Mouse (Mus musculus): ENCODE data around the gene Bcas1. TPM values are rescaled to one million over a fixed set of nuclear protein-coding genes. Genes with fewer than 3 reads are reported as not detected.

The Bcas1 gene
- polyA plus RNA-seq, 1 experiment from 2014 or later = 20.0 TPM

GRCm38 (mm10) chr2:170331870-170332269 lies 95.8 kb downstream of the Bcas1 start:
- Histone ChIP-seq H3K4me1 (ENCODE audit: control insufficient read depth, insufficient read depth, low read depth, low read length) (no peaks in the 10 kb centered on the region), H3K4me2 (ENCODE audit: low read length) (no peak overlapping the region), H3K9ac (ENCODE audit: low read depth, low read length) (no peak overlapping the region), H3K27ac (ENCODE audit: low read depth, low read length) (no peak overlapping the region), H3K36me3 (ENCODE audit: control insufficient read depth, insufficient read depth, low read length) (no peaks in the 10 kb centered on the region), H3K4me3 (ENCODE audit: low read length) (no peak overlapping the region), H3K9me3 (ENCODE audit: control insufficient read depth, low read length) (no peaks in the 10 kb centered on the region), H3K27me3 (replicated peaks; ENCODE audit: control insufficient read depth, insufficient read depth, low read length) (no peaks in the 10 kb centered on the region)
- ATAC-seq = no peak
- 76% methylated on average over 2 of the region's 2 CpGs for WGBS

DNA sequence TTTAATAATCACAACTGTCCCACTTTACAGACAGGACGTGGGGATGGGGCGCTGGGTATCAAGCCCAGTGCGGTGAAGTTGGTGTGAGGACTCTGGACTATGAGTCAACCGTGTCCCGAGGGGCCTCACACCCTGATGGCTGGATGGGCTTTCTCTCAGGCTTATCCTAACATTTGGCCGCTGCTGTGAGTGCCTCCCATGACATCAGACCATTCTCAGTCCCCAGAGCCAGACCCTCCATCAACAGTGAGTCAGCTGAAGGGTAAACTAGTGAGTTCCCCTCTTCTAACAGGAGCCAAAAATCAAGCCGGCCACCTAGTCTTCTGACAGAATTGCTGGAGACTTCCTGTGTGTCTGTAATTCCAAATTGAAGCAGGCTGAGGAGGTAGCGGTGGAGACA lies 97.2 kb downstream of the Bcas1 start:
- Histone ChIP-seq H3K4me2 (ENCODE audit: low read length) (no peak overlapping the region), H3K4me1 (ENCODE audit: control insufficient read depth, insufficient read depth, low read depth, low read length) (no peaks in the 10 kb centered on the region), H3K4me3 (ENCODE audit: low read length) (no peak overlapping the region), H3K9me3 (ENCODE audit: control insufficient read depth, low read length) (no peaks in the 10 kb centered on the region), H3K36me3 (ENCODE audit: control insufficient read depth, insufficient read depth, low read length) (no peaks in the 10 kb centered on the region), H3K27me3 (replicated peaks; ENCODE audit: control insufficient read depth, insufficient read depth, low read length) (no peaks in the 10 kb centered on the region), H3K9ac (ENCODE audit: low read depth, low read length) (no peak overlapping the region), H3K27ac (ENCODE audit: low read depth, low read length) (no peak overlapping the region)
- WGBS = 84% methylated on average over 8 of the region's 8 CpGs
- no peak for ATAC-seq

DNA sequence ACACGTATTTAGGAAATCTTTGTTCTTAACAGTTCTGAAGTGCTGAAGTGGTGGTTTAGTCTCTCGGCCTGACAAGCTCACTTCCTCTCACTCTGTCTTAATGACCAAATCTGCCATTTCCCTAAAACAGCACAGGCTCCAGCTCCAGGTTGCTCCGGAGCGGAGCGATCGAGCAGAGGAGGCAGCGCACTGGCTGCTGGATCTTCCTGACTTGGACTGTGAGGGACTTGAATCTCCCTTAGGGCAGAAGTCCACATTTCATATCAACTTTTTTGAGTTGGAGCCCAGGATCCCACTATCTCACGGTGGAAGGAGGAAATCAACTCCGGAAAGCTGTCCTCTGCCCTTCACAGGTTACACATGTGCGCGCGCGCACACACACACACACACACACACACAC lies 97.7 kb downstream of the Bcas1 start:
- H3K4me1 ChIP-seq (ENCODE audit: control insufficient read depth, insufficient read depth, low read depth, low read length) = no peaks in the 10 kb centered on the region
- H3K9me3 ChIP-seq (ENCODE audit: control insufficient read depth, low read length) = no peaks in the 10 kb centered on the region
- H3K4me2 ChIP-seq (ENCODE audit: low read length) = no peak overlapping the region
- WGBS = 89% methylated on average over 13 of the region's 13 CpGs
- H3K27ac ChIP-seq (ENCODE audit: low read depth, low read length) = no peak overlapping the region
- no peak for ATAC-seq
- no peak overlapping the region for H3K9ac ChIP-seq (ENCODE audit: low read depth, low read length)
- no peak overlapping the region for H3K4me3 ChIP-seq (ENCODE audit: low read length)
- no peaks in the 10 kb centered on the region for H3K27me3 ChIP-seq (replicated peaks; ENCODE audit: control insufficient read depth, insufficient read depth, low read length)
- no peaks in the 10 kb centered on the region for H3K36me3 ChIP-seq (ENCODE audit: control insufficient read depth, insufficient read depth, low read length)

DNA sequence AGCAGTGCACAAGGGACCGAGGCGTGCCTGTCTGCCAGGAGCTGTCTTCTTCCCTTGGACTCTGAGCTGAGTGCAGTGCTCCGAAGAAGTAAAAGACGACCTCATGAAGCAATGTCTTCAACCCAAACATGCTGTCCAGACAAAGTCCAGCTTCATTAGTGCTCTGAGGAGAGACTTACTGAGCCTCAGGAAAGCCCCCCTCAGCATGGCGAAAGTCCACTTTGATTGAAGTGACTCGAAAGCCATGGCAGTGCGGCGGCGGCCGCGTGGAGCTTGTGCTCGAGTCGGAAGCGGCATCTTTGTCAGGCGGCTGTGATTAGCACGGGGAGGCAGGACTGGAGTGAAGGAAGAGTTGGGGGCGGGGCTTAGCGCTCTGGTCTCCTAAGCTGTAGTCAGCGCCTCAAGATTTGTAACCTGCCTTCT lies 103.7 kb downstream of the Bcas1 start:
- Histone ChIP-seq H3K9me3 (ENCODE audit: control insufficient read depth, low read length) (no peaks in the 10 kb centered on the region), H3K27ac (ENCODE audit: low read depth, low read length) (no peak overlapping the region), H3K9ac (ENCODE audit: low read depth, low read length) (peak overlapping the region; percentile 65), H3K36me3 (ENCODE audit: control insufficient read depth, insufficient read depth, low read length) (no peaks in the 10 kb centered on the region), H3K4me3 (ENCODE audit: low read length) (peak overlapping the region; percentile 43), H3K4me2 (ENCODE audit: low read length) (peak overlapping the region; percentile 83), H3K27me3 (replicated peaks; ENCODE audit: control insufficient read depth, insufficient read depth, low read length) (no peaks in the 10 kb centered on the region; the same call in 1 of the 2 replicates), H3K4me1 (ENCODE audit: control insufficient read depth, insufficient read depth, low read depth, low read length) (peaks cover 7% of the 10 kb centered on the region)
- 3% methylated on average over 19 of the region's 19 CpGs for WGBS
- peak; percentile 84 for ATAC-seq

- no peak overlapping the region for H3K4me2 ChIP-seq (ENCODE audit: low read length)
- H3K27me3 ChIP-seq (replicated peaks; ENCODE audit: control insufficient read depth, insufficient read depth, low read length) = no peaks in the 10 kb centered on the region; the same call in 1 of the 2 replicates
- no peak overlapping the region for H3K4me3 ChIP-seq (ENCODE audit: low read length)
- no peak for ATAC-seq
- no peaks in the 10 kb centered on the region for H3K9me3 ChIP-seq (ENCODE audit: control insufficient read depth, low read length)
- no peaks in the 10 kb centered on the region for H3K36me3 ChIP-seq (ENCODE audit: control insufficient read depth, insufficient read depth, low read length)
- H3K27ac ChIP-seq (ENCODE audit: low read depth, low read length) = no peak overlapping the region
- 55% methylated on average over 3 of the region's 3 CpGs for WGBS
- H3K9ac ChIP-seq (ENCODE audit: low read depth, low read length) = no peak overlapping the region
- peaks cover 10% of the 10 kb centered on the region for H3K4me1 ChIP-seq (ENCODE audit: control insufficient read depth, insufficient read depth, low read depth, low read length)
Observed at GRCm38 (mm10) chr2:170322013-170322414, 105.6 kb downstream of the Bcas1 start.

DNA sequence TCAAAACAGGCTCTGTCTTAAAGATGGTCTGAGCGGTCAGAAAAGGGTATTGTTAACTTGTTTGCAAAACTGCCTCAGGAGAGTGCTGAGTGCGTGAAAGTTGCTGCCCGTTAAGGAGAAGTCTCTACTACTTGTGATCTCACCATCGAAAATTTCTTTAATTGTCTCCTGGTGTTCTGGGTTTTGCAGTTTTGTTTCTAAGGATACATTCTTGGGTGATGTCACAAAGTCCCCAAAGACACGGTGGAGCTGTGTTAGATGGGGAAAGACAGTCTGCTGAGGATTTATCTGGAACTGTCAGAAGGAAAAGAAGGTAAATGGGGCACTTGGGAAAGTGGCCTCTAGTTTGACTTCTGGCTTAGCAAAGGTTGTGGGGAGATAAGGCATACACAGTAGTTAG lies 106.1 kb downstream of the Bcas1 start:
- no peak overlapping the region for H3K4me2 ChIP-seq (ENCODE audit: low read length)
- no peaks in the 10 kb centered on the region; the same call in 1 of the 2 replicates for H3K27me3 ChIP-seq (replicated peaks; ENCODE audit: control insufficient read depth, insufficient read depth, low read length)
- no peak for ATAC-seq
- H3K36me3 ChIP-seq (ENCODE audit: control insufficient read depth, insufficient read depth, low read length) = no peaks in the 10 kb centered on the region
- no peaks in the 10 kb centered on the region for H3K9me3 ChIP-seq (ENCODE audit: control insufficient read depth, low read length)
- no peak overlapping the region for H3K27ac ChIP-seq (ENCODE audit: low read depth, low read length)
- 56% methylated on average over 5 of the region's 5 CpGs for WGBS
- H3K4me1 ChIP-seq (ENCODE audit: control insufficient read depth, insufficient read depth, low read depth, low read length) = peaks cover 10% of the 10 kb centered on the region
- H3K4me3 ChIP-seq (ENCODE audit: low read length) = no peak overlapping the region
- H3K9ac ChIP-seq (ENCODE audit: low read depth, low read length) = no peak overlapping the region

DNA sequence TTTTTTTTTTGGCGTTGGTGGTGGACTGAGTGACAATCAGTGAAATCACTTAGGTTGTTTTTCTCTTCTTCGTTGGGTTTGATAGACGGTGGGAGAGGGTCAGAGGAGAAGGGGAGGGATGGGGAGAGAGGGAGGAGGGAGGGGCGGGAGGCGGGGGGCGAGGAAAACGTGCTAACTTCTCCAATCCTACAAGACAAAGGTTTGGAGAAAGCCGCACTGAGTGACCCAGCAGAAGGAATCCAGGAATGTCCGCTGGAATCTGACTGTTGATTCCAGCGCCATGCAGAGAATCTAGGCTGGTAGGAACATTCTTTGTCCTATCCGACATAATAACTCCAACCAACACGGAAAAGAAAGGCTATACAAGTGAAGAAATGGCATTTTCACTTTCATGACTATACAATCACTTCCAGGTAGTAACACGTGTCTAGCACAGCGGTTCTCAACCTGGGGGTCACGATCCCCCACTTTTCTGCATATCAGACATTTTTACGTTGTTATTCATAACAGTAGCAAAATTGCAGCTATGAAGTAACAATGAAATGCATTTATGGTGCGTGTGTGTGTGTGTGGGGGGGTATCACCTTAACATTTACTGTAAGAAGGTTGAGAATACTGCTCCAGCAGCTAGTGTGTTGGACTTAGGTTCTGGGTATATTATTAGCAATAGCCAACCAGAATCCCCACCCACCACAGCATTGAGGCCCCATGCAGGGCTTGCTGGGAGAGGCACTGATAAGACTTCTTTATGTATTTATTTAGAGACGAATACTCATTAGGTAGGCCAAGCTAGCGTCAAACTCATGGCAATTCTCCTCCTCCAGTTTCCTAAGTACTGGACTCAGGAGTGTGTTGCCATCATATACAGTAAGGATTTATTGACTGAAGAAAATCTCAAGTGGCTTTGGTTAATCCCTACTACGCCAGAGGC lies 107.8 kb downstream of the Bcas1 start:
- 20% methylated on average over 20 of the region's 20 CpGs for WGBS
- no peak; the same call in 1 of the 2 replicates for ATAC-seq
- peak overlapping the region; percentile 81 for H3K4me2 ChIP-seq (ENCODE audit: low read length)

DNA sequence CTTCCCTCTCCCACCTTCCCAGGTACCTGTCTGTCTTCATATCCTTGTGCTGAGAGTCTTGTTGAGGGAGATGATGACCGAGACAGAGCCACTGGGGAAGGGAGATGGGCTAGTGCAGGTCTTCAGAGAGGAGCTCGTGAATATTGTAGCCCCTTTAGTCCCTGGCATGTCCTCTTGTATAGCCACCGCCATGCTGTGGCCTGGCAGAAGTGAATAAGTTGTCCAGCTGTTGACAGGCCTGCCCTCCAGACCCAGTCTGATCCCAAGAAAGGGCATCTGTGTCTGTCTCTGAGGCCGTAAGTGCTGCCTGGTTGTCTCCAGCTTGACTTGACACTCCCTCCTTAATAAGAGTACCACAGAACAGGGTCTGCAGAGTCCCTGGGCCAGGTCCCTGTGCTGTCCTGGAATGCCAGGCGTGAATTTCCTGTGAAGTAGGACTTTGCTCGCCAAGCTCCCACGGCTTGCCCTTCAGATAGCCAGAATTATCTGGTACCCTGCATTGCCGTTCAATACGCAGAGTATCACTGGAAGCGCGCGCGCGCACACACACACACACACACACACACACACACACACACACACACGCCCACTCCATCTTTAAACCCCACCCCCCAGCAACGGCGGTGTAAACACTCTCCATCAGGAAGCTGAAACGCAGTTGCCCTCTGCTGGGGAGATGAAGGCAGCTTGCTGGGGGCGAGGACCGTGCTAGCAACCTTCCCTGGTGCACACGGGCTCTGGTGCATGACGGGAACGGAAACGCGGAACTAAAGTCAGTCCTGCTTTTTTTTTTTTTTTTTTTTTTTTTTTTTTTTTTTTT lies 108.7 kb downstream of the Bcas1 start:
- Histone ChIP-seq H3K9ac (ENCODE audit: low read depth, low read length) (peak overlapping the region; percentile 33), H3K4me3 (ENCODE audit: low read length) (peak overlapping the region; percentile 45), H3K4me2 (ENCODE audit: low read length) (peak overlapping the region; percentile 81), H3K36me3 (ENCODE audit: control insufficient read depth, insufficient read depth, low read length) (no peaks in the 10 kb centered on the region), H3K27ac (ENCODE audit: low read depth, low read length) (peak overlapping the region; percentile 69), H3K9me3 (ENCODE audit: control insufficient read depth, low read length) (no peaks in the 10 kb centered on the region), H3K4me1 (ENCODE audit: control insufficient read depth, insufficient read depth, low read depth, low read length) (peaks cover 10% of the 10 kb centered on the region), H3K27me3 (replicated peaks; ENCODE audit: control insufficient read depth, insufficient read depth, low read length) (no peaks in the 10 kb centered on the region; the same call in 1 of the 2 replicates)
- peak; percentile 95 for ATAC-seq
- WGBS = 12% methylated on average over 19 of the region's 25 CpGs

More for the DNA sequence above, 107.8 kb downstream of the Bcas1 start:
- Histone ChIP-seq H3K27ac (ENCODE audit: low read depth, low read length) (peak overlapping the region; percentile 69), H3K9me3 (ENCODE audit: control insufficient read depth, low read length) (no peaks in the 10 kb centered on the region), H3K4me3 (ENCODE audit: low read length) (peak overlapping the region; percentile 45), H3K4me1 (ENCODE audit: control insufficient read depth, insufficient read depth, low read depth, low read length) (peaks cover 10% of the 10 kb centered on the region), H3K27me3 (replicated peaks; ENCODE audit: control insufficient read depth, insufficient read depth, low read length) (no peaks in the 10 kb centered on the region; the same call in 1 of the 2 replicates), H3K9ac (ENCODE audit: low read depth, low read length) (peak overlapping the region; percentile 64), H3K36me3 (ENCODE audit: control insufficient read depth, insufficient read depth, low read length) (no peaks in the 10 kb centered on the region)

GRCm38 (mm10) chr2:170316774-170317173 lies 110.9 kb downstream of the Bcas1 start:
- ATAC-seq = no peak

More at GRCm38 (mm10) chr2:170316774-170317173, 110.9 kb downstream of the Bcas1 start:
- WGBS = 87% methylated on average over 4 of the region's 4 CpGs
- Histone ChIP-seq H3K36me3 (ENCODE audit: control insufficient read depth, insufficient read depth, low read length) (no peaks in the 10 kb centered on the region), H3K27me3 (replicated peaks; ENCODE audit: control insufficient read depth, insufficient read depth, low read length) (no peaks in the 10 kb centered on the region; the same call in 1 of the 2 replicates), H3K4me3 (ENCODE audit: low read length) (no peak overlapping the region), H3K27ac (ENCODE audit: low read depth, low read length) (no peak overlapping the region), H3K9me3 (ENCODE audit: control insufficient read depth, low read length) (no peaks in the 10 kb centered on the region), H3K4me1 (ENCODE audit: control insufficient read depth, insufficient read depth, low read depth, low read length) (peaks cover 7% of the 10 kb centered on the region), H3K9ac (ENCODE audit: low read depth, low read length) (no peak overlapping the region), H3K4me2 (ENCODE audit: low read length) (no peak overlapping the region)
